Mouse (Mus musculus) kidney, adult 9 months (tissue): ENCODE measurements around the gene Slc9a2.
"Not testable (repeated sequence)": the region's sequence is repeated elsewhere in the genome, so short reads cannot be mapped to it uniquely, and the experiment has no call there.

Source experiments
- DNase-seq: peaks from one replicate; pipeline ENCODE4 v3.0.0; 2022

Gene Slc9a2

DNA sequence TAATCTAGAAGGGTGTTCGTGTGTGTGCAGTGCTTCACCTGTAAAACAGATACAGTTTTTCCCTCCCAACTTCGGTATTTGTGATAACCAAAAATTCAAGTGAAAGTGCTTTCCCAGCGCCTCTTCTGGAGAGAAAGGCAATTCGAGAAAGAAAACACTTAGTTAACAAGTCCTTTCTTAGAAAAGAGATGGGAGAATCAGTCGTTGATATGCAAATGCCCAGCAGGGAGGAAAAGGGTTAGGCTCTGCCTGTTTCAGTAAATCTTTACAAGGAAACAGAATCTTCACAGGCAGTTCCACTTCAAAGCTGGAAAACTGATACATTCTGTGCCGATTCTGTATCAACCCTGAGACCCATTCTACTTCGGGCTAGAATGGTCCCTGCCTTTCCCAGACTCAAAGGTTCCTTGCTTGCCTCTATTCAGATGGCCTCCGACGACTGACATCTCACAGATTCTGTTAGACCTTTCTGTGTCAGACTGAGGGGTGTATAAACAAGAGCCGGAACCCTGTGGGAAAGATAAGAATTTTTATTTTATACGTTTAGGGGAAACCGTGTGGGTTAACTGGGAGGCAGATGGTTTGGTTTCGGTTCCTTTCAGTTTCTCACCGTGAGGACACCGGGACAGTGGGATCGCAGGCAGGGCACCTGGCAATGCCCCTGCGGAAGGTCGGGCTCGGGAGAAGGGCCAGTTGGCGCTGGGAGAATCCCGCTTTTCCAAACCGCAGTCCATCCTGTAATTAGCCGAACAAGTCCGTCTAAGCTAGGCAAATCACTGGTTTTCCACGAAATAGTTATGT is at the start of gene Slc9a2:
Gene Slc9a2 (plus strand): TSS at position 508 of the 801 bp plus-strand sequence.
- peak; percentile 34 for DNase-seq

DNA sequence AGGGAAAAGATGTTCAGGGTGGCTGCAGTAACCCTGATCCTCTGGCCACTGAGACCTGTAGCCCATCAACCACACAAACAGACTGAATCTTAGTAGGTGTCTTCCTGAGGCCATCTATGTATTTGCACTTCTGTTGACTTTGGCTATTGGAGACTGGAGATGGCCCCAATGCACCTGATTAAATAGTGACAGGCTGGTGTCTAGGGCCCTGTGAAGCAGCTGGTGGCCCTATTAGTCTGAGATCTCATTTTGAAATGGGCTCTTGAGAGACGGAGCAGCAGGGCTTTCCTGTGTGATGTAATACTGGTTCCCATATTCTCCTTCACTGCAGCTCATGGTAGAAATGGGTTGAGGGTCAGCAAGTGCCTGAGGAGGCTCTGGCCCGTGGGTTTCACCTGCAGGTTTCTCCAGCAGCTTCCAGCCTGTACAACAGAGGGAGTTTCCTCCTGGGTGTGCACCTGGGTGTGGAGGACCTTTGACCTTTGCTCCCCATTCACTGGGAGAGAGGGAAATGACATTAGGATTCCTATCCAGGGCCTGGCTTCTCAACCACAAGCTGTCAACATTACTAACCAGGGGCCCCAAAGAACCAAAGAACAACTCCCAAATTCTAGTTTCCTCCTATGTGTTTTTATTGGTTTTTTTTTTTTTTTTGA is 47.8 kb upstream of the Slc9a2 start:
- DNase-seq, result peak; percentile 40

DNA sequence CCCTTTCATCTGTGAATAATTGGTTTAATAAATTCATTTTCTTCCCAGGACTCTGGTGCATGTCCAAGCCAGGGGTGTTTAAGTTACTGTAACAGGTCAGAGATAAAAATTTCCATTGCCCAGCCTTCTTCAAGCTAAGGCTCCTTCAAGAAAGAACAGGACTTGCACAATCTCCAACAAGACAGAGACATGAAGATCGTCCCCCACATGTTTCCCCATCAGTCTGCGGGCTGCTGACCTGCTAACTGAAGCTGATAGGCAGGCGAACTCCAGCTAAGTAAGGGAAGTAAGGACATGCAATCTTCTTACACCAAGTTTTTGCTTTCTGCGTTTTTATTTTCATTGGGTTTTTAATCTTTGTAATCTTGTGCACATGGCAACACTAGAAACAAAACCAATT is 45.8 kb upstream of the Slc9a2 start:
- DNase-seq, result no peak

DNA sequence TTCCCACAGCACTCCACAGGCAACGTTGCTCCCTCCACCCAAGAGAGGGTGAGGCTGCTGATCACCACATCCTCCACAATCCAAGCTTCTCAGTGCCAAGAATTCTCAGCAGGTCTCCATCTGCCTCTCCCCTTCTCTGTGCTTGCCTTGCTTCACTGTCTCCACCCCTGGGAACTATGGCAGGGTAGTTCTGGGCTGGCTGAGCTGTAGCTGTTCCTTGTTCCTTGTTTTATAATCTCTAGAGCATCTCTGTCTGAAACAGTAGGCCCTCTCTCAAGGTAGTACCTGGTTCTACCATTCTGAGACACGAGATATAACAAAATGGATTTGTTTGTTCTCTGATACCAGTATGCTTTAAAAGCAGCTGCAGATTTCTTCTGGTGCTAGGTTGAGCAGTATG is 32.1 kb upstream of the Slc9a2 start:
- no peak for DNase-seq

DNA sequence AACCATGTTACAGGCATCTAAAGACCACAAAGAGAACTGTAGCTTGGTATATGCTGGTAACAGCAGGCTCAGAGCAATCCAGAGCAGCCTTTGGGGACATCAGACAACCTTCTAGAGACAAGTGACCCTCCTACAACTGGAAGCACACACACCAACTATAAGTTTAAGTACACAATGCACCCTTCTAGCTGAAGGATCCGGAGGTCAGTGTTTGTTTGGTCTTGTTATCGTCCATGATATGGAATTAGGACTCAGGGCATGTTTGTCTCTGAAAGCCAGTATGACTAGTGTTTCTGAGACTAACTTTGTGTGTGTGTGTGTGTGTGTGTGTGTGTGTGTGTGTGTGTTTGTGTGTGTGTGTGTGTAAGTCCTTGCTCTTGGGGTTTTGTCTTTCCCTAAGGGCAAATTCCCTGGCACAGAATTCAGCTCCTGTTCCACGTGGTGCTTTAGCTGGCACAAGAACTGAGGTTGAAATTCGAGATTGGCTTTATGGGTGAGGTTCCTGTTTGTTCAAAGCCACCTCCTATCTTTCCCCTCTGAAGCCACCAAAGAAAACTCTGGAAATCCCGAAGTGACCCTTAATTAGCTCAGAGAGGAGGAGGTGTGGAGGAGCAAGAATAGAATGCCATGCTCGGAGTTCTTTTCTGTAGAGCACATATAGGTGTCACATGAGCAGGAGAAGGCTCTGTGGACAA is 29.4 kb upstream of the Slc9a2 start:
- peak; percentile 67 for DNase-seq

DNA sequence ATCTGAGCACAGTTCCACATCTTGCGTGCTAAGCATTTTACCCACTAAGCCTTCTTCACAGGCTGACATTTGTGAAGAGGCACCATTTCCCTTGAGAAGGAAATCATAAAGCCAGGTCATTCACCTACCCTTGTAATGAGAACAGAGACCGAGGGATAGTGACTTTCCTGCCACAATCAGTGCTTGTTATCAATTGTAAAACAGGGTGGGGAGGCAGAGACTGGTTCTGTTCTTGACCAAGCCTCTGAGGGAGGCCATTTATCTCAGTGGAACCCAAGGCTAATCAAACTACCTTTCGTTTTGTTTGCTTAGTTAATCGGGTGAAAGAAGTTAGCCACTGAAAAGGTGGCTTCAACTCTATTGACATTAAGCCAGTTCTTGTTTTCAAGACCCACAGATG is 23.3 kb upstream of the Slc9a2 start:
- no peak for DNase-seq

DNA sequence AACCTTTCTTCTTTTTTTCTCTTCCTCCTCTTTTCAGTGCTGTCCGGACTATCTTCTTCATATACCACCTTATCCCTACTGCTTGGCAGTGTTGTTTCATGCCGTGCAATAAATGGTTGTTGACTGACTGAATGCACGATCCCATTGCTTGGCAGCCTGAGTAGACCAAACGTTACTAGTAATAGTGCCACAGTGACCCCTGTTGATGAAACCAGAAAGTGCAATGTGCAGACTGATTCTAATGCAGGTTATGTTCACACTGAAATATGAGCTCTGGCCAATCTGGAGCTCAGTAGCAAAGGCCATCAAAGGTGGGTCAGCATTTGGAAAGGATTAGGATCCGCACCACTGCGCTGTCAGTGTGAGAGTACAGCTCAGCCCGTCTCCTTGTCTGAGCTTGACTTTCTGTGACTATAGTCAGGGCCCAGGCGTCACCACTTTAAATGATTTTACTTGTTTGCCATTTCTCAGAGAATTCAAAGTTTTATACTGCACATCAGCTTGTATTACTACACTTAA is 22.3 kb upstream of the Slc9a2 start:
- peak; percentile 88 for DNase-seq

DNA sequence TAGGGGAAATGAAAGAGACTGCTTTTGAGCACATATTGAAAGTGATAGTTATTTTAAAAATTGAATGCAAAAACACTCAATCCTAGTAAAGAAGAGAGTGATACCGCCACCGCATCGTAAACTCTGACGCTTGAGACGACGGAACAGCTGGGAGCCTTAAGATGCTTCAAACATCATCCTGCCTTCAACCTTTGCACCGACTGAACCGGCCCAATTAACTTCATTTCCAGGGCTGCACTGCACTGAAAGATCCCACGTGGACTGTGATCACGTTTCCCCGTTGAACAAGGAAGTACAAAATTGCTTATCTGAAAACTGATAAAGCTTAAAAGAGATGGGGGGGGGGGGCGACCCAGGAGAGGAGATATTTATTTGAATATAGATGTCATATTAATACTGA is 21.4 kb upstream of the Slc9a2 start:
- no peak for DNase-seq

DNA sequence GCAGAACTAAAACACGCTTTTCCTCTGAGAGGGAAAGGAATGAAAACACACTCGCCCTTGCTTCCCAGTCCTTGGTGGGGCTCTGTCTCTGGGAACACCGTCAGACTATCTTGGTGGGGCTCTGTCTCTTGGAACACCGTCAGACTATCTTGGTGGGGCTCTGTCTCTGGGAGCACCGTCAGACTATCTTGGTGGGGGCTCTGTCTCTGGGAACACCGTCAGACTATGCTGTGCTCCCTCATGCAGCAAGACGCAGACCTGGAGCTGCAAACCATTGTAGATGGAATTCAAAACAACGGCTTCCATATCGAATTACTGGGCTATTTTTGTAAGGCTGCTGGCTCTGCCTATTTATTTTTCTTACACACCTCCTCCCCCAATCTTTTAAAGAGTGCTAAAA is 20.9 kb upstream of the Slc9a2 start:
- DNase-seq, result no peak

DNA sequence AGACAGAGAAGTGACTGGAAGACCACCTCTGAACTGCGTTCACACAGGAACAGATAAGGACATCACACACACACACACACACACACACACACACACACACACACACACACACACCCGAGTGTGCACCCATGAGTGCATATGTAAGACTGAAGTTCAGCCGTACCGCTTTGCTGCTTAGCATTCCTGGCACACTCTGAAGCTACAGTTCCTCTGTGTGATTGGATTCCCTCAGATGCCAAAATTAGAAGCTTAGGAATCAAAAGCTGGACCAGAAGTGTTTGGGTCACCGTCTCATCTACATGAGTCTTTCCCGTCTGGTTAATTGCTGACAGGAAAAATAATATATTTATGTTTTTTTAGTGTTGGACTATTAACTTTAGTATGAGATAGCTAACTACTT is 19.5 kb upstream of the Slc9a2 start:
- no peak for DNase-seq

DNA sequence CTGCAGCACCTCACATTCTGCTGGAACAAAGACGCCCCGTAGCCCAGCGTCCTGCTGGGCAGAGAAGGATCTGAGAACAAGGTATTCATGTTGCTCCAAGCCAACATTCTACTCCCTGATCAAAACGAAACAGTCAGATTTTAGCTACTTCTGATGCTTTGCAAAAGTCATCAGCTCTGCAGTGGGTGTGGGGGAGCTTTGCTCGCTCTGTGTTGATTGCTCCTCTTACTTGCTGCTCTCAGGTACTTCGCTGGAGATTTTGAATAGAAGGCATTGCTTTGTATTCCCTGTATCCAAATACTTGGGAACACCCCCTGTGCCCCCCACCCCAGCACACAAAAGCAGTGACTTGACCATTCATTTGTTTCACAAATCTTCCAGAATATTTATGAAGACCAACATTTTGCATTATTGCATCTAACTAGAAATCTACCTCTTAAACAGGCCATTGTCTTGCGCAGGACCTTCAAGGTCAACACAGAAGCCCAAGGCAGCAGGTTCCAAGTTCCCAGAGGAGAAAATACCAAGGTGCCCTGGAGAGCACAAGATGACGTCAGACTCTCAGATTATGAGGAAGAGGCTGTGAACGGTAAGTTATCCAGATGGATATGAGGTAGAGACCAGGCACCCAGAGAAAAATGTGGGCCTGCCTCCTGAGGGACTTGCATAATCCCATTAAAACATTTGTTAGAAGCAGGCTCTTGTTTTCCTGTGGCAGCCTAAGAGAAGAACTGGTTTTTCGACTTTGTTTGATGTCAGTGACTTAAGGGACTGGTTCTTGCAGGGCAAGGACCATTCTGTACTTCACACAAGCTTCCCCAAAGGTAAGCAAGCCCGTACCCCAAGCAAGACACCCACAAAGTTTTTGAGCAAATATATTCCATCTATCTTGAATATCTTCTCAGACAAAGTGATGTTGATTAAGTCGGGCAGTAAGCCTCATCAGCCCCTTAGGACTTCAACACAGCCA is 14.7 kb upstream of the Slc9a2 start:
- peak; percentile 35 for DNase-seq

DNA sequence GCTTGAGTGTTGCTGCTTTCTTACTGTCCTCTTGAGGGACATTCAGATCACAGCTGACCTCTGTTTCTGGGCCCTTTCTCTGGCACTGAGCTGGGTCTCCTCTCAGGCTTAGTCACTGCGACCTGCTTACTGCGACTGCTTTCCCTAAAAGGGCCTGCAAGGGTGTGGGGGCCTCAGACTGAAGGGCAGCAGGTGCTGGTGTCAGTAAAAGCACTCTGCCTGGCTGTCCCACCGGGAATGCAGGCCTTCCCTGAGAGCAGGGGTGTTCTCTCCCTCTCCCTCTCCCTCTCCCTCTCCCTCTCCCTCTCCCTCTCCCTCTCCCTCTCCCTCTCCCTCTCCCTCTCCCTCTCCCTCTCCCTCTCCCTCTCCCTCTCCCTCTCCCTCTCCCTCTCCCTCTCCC is 12.9 kb upstream of the Slc9a2 start:
- DNase-seq, result not testable (repeated sequence)

DNA sequence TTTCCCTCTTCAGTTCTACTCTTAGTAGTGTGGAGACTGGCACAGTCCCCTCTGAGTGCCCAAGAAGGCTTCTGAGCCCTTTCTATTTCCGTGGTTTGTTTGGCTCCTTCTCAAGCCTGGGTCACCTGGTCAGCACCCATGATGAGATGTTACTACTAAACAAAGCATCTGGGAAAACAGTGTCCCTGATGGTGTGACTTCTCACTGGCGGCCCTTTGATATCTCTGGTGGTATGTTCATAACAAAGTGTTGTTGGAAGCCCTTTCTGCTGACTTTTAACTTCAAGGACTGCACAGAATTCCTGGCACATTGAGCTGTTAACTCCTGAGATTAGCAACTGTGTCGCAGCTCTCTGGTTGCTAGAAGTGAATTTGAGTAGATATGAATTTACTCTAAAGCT is 10.3 kb upstream of the Slc9a2 start:
- no peak for DNase-seq

DNA sequence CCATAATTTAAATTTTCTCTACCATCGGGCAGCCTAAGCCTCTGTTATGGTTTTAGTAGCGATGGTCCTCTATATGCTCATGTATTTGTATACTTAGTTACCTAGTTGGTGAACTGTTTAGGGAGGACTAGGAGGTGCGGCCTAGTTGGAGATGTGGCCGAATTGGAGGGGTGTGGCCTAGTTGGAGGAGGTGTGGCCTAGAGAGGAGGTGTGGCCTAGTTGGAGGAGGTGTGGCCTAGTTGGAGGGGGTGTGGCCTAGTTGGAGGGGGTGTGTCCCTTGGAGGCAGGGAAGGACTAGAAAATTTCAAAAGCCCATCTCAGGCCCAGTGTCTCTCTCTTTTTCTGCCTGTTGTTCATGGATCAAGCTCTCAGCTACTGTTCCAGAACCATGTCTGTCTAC is 8.9 kb upstream of the Slc9a2 start:
- DNase-seq, result no peak

DNA sequence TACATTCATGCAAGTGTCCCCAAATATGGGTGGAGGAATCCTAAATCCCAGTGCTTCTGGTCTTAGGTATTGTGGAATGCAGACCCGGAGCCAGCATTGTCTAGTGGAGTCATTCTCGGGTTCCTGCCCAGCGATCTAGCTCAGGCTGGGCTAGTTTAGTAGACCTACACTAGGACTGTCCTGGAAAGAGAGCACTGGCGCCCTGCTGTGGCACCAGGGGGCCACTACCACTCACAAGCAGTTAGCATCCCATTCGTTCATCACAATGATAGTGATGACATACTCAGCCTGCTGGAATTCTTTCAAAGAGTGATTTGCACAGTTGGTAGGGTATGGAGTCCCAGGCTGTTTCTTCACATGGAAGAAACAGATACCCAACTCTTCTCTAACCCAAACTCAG is 3.1 kb upstream of the Slc9a2 start:
- DNase-seq, result peak; percentile 35

DNA sequence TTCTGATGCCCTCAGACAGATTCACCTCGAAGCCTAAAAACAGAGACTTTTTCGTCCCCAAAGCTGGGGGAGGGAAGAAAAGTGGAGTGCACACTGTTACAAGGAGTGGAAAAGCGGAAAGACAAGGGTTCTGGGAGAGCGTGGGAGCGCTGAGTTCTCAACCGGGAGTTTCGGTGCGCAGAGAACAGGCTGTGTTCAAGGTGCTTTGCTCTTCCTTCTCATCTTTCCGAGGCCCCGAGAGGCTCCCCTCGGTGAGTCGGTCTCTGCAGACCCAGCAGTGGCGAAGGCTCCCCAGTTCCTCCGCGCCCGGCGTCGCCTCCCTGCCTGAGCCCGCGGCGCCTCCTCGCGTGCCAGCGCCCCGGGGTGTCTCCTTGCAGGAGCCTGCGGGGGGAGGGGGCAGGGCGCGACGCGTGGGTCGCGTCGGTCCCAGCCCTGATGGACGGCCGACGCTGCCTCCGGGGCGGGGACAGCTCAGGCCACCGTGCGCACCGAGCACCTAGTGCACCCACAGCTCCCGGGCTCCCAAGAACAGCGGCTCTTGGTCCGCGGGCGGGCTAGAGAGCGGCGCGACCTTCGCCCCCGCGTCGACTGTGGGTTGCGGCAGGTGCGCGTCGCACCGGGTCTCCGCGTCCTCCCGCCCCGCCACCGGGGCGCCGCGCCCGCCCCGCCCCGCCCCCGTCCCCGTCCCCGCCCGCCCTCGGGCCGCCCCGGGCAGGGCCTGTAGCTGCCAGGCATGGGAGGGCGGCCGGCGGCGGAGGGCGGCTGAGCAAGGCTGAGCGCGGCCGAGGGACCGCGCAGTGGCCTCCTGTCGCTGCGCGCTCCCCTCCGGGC is 709 bp downstream of the Slc9a2 start:
- peak; percentile 67 for DNase-seq

DNA sequence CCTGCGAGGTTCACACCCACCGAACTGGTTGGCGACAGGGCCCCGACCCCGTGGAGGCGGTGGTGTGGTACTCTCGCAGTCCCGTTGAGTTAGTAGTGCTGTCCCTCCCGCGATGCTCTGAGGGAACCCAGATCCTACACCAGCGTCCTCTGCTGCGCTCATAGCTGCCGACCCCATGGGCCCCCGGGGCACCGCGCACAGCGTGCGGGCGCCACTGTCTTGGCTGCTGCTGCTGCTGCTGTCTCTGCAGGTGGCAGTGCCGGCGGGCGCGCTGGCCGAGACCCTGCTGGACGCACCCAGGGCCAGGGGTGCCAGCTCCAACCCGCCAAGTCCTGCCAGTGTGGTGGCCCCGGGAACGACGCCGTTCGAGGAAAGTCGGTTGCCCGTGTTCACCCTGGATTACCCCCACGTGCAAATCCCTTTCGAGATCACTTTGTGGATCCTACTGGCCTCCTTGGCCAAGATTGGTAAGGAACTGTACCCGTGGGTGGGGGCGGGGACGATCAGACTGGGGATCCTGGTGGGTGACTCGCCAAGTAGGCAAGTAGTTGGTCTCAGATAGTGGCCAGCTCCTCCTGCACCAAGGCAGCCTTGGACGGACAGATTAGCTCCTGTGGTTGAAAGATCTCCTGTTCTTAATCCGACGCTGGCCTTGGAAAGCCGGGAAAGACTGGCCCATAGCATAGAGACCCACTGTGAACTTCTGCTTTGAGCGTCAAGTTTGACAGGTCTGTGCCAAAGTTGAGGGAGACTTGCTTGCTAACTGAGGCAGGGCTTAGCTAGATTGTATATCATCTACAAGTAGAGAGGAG is 1.5 kb downstream of the Slc9a2 start:
- DNase-seq, result peak; percentile 35

DNA sequence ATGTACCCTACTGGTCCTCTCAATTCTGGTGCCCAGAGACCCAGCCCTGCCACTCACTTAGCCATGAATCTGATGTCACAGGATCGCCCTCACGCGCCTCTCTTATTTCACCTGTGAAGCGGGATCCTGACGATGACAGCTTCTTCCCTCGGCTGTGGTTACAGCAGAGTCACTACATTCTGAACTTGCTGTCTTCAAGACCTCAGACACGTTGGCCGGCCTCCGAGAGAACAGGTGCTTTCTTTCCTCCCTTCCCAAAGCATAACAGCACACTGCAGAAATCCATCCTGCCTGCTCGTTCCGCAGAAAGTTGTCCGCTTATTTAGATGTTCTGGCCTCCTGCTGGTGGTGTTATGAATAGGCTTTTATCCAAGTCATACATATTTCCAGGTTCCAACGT is 13.9 kb downstream of the Slc9a2 start:
- DNase-seq, result no peak

DNA sequence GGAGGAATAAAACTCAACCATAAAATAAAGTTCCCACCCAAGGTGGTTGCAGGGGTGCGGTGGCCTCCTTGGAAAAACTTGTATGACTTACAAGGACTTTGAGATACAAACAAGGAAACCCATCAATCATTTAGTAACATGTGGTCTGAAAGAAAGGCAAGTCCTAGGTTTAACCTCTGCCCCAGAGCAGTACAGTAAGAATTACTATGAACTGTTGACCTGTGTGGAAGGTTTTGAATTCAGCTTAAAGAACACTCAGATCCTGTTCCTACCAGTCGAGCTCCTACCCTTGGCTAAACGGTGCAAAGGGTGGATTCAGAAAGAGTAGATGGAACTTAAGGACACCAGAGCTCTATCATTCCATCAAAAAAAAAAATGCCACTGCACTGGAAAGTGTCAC is 16.1 kb downstream of the Slc9a2 start:
- peak; percentile 60 for DNase-seq

DNA sequence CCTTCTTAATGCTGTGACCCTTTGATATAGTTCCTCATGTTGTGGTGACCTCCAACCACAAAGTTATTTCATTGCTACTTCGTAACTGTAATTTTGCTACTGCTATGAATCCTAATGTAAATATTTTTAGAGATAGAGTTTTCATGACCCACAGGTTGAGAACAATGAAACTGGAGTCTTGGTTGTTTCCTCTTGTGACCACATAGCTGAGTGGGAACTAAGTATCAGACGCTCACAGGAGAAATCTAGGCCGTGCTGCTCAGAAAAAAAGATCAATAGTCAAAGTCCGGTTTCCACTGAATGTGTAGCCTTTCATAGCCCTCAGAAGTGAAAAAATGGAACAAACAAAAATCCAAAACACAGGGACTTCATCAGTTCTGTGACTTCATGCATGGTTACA is 24.7 kb downstream of the Slc9a2 start:
- no peak for DNase-seq

DNA sequence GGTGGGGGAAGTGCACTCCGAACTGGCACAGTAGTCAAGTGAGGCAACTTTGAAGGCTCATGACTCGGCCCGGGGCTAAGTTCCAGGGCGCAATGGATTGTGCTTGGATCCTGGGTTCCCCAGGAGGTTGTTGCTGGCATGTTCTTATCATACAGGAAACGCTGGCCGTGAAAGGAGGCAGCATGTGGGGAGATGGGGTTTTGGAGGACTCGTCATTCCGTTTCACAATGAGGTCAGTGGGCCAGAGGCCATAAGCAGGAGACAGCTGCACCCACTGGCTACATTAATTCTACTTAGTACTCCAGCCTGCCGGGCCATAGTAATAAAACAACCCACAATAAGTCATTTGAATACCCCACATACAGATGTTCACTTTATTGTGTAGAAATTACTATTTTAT is 34.6 kb downstream of the Slc9a2 start:
- DNase-seq, result no peak
